Mouse (Mus musculus) erythroblast, adult 5-6 weeks (primary cell): Measurements from ENCODE around the gene Tet3. TPM values are rescaled to one million over a fixed set of nuclear protein-coding genes. Genes with fewer than 3 reads are reported as not detected.

Experiments used
- ATAC-seq: replicated peaks from 2 replicates; pipeline ENCODE4 v1.8.0; 2016; ENCODE audit warnings: moderate number of reproducible peaks, mild to moderate bottlenecking, moderate TSS enrichment, inconsistent platforms; ENCODE audit not compliant: poor library complexity, low FRiP score, severe bottlenecking
- total RNA-seq, 2 experiments: library from RNA; stranded (forward) in 1 of 2; stranded (reverse) in 1 of 2; fragments of 150-400 nt in 1 of 2; fragments of 200-764, 138-1000 nt in 1 of 2; gene quantifications; 2 replicates each; pipeline versions ENCODE4 v1.2.3 to v1.2.4; 2015 to 2017; ENCODE audit warnings: low replicate concordance in 2 of 2

Gene Tet3
- total RNA-seq, 2 experiments from 2014 or later: 24.9 to 29.6 TPM

- no peak for ATAC-seq
These were observed 39.4 kb downstream of the Tet3 start for GRCm38 (mm10) chr6:83419516-83419915.

DNA sequence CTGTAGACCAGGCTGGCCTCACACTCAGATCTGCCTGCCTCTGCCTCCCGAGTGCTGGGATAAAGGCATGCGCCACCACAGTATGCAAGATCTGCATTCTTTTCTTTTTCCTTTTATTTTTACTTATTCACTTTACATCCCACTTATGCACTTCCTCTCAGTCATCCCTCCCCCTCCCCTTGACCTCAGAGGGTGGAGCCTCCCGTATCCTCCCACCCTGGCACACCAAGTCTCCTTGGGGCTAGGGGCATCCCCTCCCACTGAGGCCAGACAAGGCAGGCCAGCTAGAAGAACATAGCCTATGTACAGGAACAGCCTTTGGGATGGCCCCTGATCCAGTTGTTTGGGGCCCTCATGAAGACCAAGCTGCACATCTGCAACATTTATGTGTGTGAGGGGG, 41.4 kb downstream of the Tet3 start:
- ATAC-seq: no peak

- no peak for ATAC-seq
These were observed 41.8 kb downstream of the Tet3 start for GRCm38 (mm10) chr6:83417104-83417502.

DNA sequence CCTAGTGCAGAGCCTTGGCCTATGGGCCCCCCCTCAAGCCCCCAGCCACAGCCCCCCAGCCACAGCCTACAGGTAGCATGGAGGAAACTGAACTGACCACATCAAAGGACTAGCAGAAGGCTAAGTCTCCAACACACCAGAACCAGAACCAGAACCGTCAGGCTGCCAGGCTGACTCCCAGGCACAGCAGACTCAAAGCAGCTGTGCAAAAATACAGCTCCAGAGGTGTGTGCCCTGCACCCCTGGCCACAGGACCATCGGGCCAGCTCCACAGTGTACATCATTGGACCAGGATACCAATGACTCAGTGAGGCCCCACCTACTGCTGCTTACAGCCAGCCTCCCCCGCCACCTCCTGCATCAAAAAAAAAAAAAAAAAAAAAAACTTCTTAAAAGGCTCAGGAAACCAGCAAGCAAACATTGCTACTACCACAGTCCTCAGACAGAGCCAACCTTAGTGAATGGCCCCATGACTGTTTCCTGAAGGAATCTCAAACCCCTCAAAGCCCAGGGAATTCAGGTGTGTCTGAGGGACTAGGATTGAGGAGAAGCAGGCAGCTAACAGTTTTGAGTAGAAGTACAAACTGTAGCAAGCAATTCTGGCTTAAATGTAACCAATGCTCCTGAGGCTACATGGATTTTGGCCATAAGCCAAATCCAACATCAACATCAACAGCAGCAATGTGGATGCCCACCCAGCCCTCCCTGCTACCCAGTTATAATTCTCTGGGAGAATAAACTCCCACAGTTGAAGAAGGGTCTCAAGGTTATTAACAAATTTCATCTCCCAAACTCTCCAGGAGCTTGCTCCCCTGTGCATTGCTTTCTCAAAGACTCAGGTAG, 42.4 kb downstream of the Tet3 start:
- no peak for ATAC-seq

GRCm38 (mm10) chr6:83415356-83415940, 43.4 kb downstream of the Tet3 start:
- ATAC-seq: no peak

- no peak for ATAC-seq
These were observed 44.1 kb downstream of the Tet3 start for GRCm38 (mm10) chr6:83414601-83415355.

GRCm38 (mm10) chr6:83413686-83414085, 45.2 kb downstream of the Tet3 start:
- no peak for ATAC-seq

GRCm38 (mm10) chr6:83412854-83413401, 46.0 kb downstream of the Tet3 start:
- ATAC-seq: no peak

GRCm38 (mm10) chr6:83412362-83412853, 46.5 kb downstream of the Tet3 start:
- ATAC-seq: no peak

DNA sequence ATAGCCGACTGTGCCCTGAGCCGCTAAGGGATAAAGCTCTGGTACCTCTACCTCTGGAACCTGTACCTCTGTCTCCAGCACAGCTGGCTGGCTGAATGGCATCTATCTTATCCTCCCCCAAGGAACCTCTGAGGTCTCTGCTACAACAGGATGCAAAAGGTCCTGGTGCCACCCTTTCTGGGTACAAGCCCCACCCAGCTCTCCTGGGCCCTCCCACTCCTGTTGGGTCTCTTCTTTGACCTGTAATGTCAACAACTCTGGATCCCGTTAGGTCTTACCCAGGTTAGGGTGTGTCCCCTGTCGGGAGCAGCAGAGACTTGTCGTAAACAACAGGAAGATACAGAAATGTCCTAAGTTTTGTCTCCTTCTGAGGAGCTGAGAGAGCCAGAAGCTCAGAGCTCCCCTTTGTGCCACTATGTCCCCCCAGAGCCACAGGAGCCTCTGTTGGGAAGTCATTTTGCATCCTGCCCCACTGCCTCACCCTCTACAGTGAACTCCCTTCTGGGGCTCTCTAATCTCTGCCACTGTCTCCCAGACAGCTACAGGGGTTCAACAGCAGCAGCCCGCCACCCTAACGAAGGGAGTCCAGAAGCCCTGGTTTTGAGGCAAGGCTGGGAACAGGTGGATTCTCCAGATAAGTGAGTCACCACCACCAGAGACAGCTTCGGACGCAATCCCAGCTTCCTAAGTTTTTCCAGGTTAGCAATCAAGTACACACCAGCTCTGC, 47.1 kb downstream of the Tet3 start:
- peak; percentile 61 for ATAC-seq

- no peak for ATAC-seq
These were observed 48.7 kb downstream of the Tet3 start for GRCm38 (mm10) chr6:83410046-83410706.

GRCm38 (mm10) chr6:83408510-83408909, 50.4 kb downstream of the Tet3 start:
- ATAC-seq: no peak

DNA sequence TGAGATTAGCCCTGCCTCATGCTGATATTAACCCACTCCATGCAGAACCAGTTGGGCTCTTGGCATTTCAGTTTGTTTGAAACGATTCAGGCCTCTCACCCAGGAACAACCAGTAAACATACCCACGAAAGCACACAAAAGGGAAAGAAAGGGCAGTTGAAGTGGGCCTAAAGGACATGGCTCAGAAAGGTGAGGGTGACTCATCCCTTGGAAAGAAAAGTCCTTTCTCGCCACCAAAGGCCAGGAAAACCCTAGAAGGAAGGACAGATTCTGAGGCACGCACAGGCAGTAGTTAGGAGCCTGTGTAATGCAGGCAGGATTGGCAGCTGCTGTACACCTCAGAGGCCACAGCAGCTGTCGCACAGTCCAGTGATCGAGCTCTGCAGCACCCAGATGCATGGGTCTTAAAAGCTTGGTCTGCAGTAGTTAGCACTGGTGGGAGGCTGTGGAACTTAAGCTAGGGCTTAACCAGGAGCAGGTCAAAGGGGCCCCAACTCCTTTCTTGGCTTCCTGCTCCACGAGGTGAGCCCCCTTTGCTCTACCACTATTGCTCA, 53.3 kb downstream of the Tet3 start:
- no peak for ATAC-seq

- no peak for ATAC-seq
These were observed 54.3 kb downstream of the Tet3 start for GRCm38 (mm10) chr6:83404571-83404970.

DNA sequence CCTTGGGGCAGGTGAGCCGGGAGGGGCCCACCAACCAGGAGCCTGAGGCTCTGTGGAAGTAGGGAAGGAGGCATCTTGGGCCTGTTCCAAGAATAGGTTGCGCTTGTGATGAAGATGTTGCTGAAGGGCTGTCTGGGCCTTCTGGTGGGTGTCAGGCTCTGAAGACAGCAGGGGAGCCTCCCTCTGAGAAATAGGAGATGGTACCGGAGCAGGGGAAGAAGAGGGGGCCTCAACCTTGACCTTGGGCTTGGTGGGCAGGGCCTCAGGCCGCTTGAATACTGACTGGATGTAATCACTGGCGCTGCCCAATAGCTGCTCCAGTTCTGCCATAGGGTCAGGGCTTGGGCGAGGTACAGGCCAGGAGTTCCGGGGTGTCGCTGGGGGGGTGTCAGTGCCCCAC, 55.4 kb downstream of the Tet3 start:
- no peak for ATAC-seq

DNA sequence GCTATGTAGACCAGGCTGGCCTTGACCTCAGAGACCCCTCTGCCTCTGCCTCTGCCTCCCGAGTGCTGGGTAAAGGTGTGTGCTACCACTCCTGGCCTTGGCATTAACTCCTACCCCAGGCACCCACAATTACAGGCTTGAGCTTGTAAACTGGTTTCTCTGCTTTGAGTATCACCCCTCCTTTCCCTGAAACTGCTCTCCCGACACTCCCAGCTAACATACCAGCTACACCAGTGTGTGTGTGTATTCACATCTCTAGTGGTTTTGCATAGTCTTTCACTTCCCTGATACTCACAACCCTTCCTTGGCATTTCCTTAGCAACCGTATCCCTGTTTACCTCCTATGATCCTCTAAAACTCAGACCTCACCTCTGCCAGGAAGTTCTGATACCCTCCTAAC, 59.1 kb downstream of the Tet3 start:
- ATAC-seq: no peak

DNA sequence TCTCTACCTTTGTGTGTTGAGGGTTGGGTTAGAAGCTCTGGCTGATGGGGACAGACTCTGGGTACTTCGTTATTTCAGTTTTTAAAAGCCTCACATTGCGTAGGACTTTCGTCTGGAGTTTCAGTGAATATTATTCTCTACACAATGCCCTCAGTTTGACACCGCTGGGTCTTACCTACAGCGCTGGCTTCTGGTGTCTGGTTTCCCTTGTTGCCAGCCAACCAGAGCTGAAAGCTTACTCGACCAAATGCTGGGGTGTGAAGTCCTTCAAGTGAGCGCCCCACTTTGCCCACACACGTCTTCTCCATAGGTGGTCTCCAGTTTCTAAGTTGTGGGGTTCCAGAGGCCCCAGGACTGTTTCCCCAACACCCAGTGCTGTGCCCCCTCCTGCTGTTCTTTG, 61.2 kb downstream of the Tet3 start:
- no peak for ATAC-seq

DNA sequence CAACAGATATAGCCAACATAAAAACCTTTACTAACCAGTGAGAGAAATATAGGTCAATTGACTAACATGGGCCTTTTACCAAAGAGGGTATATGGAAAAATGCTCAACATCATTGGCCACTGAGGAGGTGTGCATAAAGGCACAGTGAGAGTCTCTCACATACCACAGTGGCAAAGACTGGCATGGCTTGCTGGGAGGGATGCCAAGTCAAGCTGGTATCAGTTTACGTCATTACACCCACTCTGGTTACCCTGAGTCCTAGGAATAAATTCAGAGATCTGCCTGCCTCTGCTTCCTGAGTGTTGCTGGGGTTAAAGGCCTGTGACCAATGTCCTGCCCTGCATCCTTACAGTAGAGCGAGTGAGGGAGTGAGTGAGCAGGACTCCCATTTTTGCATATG, 62.2 kb downstream of the Tet3 start:
- no peak for ATAC-seq
